Comparison of ENCODE assay signal across 10 mouse cellular contexts in genomic region chr5:143504453-143504852, GRCm38 (mm10). TPM values are rescaled to one million over a fixed set of nuclear protein-coding genes. Genes with fewer than 3 reads are reported as not detected.
DNase-seq lines count a peak whose midpoint lies in the region; ATAC-seq and TF ChIP-seq lines count a peak whose summit lies in the region.
"Had no signal": no experiment of that assay in that cellular context is flagged by ENCODE, and none has a peak within 500 bp of the region (broad histone marks: within the 10 kb centered on the region; RNA-seq: fewer than 3 reads in every experiment).

No protein-coding gene starts in this region.

- no peaks in the 10 kb centered on the region for H3K9me3 ChIP-seq in E14TG2a.4 (ENCODE audit: low read length)
- H3K9me3 ChIP-seq: midbrain, embryonic 12.5 days had no signal

- H3K27me3 ChIP-seq in liver, adult 2 months (ENCODE audit: control insufficient read depth, insufficient read depth, low read length), result no peaks in the 10 kb centered on the region
- H3K27me3 ChIP-seq in E14TG2a.4 (ENCODE audit: insufficient read depth, low read length), result no peaks in the 10 kb centered on the region
- H3K27me3 ChIP-seq: midbrain, embryonic 12.5 days had no signal

- 71% methylated on average over 3 of the region's 3 CpGs for WGBS in liver, adult 2 months

- no peaks in the 10 kb centered on the region for H3K79me2 ChIP-seq in liver, adult 2 months (ENCODE audit: control insufficient read depth, insufficient read depth, low read length)

- DNase-seq in liver, adult 2 months (ENCODE audit: extremely low read depth, low read depth, low spot score), result no peak
- no peak for DNase-seq in liver
- DNase-seq in brain, adult 2 months (ENCODE audit: low read depth, low spot score), result peak; percentile 44
- no peak for DNase-seq in cerebellum, adult 9-10 months
- DNase-seq in cerebellum, postnatal 25 days, result no peak
- DNase-seq in cerebellum, adult 11-12 months, result no peak
- DNase-seq: kidney, postnatal 14 days had no signal

- no peak overlapping the region for H3K27ac ChIP-seq in liver, adult 2 months (replicated peaks; ENCODE audit: insufficient read depth, low read depth, low read length)
- H3K27ac ChIP-seq: midbrain, embryonic 12.5 days had no signal

- H3K36me3 ChIP-seq in liver, adult 2 months (ENCODE audit: control insufficient read depth, insufficient read depth, low read length), result peaks cover 7% of the 10 kb centered on the region
- peaks cover 64% of the 10 kb centered on the region for H3K36me3 ChIP-seq in E14TG2a.4 (ENCODE audit: insufficient read depth, low read length)

- no peak overlapping the region for H3K4me3 ChIP-seq in liver, adult 2 months (ENCODE audit: insufficient read depth, low read depth, low read length)
- H3K4me3 ChIP-seq in E14TG2a.4 (replicated peaks; ENCODE audit: low read length), result no peak overlapping the region
- H3K4me3 ChIP-seq: midbrain, embryonic 12.5 days had no signal

- peak; percentile 69 for ATAC-seq in megakaryocyte progenitor cell, adult 5-6 weeks (replicated peaks; ENCODE audit: poor library complexity)

- TF ChIP-seq POLR2A in liver, adult 2 months (IDR thresholded peaks at IDR 0.05; ENCODE audit: extremely low read depth, insufficient read depth, low read length), result no peak

- H3K4me1 ChIP-seq in liver, adult 2 months (ENCODE audit: control insufficient read depth, insufficient read depth, low read length), result peaks cover 2% of the 10 kb centered on the region; the same call in 1 of the 2 replicates
- H3K4me1 ChIP-seq in E14TG2a.4 (replicated peaks; ENCODE audit: low read depth, low read length), result peaks cover 47% of the 10 kb centered on the region

- no peak overlapping the region for H3K9ac ChIP-seq in liver, adult 2 months (ENCODE audit: low read depth, low read length)
- H3K9ac ChIP-seq: midbrain, embryonic 12.5 days had no signal

- peak; percentile 53; the same call in 1 of the 2 replicates for TF ChIP-seq CTCF in liver, adult 2 months (IDR thresholded peaks at IDR 0.05; ENCODE audit: low read depth, low read length)
- TF ChIP-seq CTCF in E14TG2a.4 (conservative IDR thresholded peaks at IDR 0.05; ENCODE audit: low read length), result peak; percentile 73

RNA-seq across cellular contexts. Expression of gene Rac1, which starts 23.4 kb away (rescaled TPM):
- 38.6 and 69.0 TPM in 2 replicates for total RNA-seq in liver, adult 2 months (2014; rRNA removed)
- 99.8 and 114 TPM in 2 replicates for polyA plus RNA-seq in liver, adult 2 months (2012; rRNA removed)
- total RNA-seq in megakaryocyte progenitor cell, adult 5-6 weeks (2015), result 654 and 681 TPM in 2 replicates
- 85.9 and 114 TPM in 2 replicates for total RNA-seq in megakaryocyte progenitor cell, adult 5-6 weeks (2017)

RNA-seq across cellular contexts. Expression of gene Daglb, which starts 40.1 kb away (rescaled TPM):
- total RNA-seq in liver, adult 2 months (2014; rRNA removed), result 12.4 TPM in 2 replicates
- 14.9 and 17.4 TPM in 2 replicates for polyA plus RNA-seq in liver, adult 2 months (2012; rRNA removed)
- 13.4 and 15.3 TPM in 2 replicates for total RNA-seq in megakaryocyte progenitor cell, adult 5-6 weeks (2015)
- total RNA-seq in megakaryocyte progenitor cell, adult 5-6 weeks (2017), result 22.7 and 25.9 TPM in 2 replicates
